Mouse (Mus musculus) lung, postnatal 36 days (tissue): ENCODE measurements at regions not wholly inside any gene's neighbourhood (a gene's known extent, or its start where the extent isn't known, plus 50 kb on each side); places are given as distances from the start of the nearest gene placed in this dataset.
A peak's percentile ranks its signal among the peaks of the same experiment; 100 is the strongest.

ENCODE experiments used
- DNase-seq: peaks from one replicate; pipeline ENCODE4 v3.0.0; 2022; ENCODE audit warnings: mixed read lengths

DNA sequence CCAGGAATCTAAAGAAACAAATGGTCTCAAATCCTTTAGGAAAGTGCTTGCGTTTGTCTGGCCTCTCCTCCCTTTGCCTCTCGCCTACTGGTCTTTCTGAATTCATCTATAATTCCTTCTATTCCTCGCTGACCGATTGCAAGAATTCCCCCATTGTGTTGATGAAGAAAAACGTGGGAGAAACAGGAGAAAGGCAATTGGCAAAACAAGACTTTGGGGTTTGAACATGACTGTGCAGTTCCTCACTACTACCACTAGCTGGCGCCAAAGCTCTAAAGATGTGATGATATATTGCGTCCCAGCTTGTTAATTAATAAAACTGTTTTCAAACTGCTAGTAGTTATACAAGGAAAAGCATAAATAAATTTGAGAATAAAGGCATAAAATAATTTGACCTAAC, 53.4 kb upstream of the Hnrnpa3 start:
- DNase-seq, result peak; percentile 67

DNA sequence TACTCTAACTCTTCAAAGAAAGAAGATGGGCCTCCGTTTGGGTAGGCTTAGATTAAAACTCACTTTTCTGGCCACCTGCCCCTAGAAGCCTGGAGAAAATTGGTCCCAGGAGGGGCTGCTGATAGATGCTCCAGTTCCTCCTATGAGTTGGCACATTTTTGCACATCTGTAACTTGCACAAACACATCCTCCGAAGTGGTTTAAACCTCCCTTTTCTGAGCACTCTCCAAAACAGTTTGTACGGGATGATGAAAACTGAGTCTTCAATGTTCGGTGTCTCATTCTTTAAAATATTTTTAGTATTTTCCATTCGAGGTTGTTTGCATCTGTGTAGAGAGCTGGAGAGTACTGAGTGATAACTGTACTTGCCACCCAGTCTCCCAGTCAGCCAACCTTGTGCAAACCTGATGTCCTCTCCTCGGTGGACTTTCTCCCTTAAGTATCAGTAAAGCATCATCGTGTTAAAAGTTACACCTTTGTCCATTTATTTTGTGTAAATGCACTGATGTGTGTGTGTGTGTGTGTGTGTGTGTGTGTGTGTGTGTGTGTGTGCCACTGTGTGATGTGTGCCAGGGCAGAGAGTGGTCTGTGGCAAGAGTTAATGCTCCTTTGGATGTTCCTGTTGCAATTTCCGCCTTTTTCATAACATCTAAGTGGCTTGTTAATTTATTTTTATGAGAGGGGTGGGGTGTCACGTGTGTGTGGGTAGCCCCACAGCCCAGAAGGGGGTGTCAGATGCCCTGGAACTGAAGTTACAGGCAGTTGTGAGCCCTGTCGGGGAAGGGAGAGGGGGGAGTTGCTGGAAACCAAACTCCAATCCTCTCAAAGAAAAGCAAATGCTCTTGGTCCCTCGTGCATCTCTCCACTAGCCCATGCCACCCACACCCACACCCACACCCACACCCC, 51.8 kb upstream of the Hnrnpa3 start:
- peak; percentile 19 for DNase-seq

- no peak for DNase-seq
Observed at GRCm38 (mm10) chr2:75607958-75608357, 51.1 kb upstream of the Hnrnpa3 start.

GRCm38 (mm10) chr2:75608482-75608881, 50.6 kb upstream of the Hnrnpa3 start:
- peak; percentile 67 for DNase-seq

DNA sequence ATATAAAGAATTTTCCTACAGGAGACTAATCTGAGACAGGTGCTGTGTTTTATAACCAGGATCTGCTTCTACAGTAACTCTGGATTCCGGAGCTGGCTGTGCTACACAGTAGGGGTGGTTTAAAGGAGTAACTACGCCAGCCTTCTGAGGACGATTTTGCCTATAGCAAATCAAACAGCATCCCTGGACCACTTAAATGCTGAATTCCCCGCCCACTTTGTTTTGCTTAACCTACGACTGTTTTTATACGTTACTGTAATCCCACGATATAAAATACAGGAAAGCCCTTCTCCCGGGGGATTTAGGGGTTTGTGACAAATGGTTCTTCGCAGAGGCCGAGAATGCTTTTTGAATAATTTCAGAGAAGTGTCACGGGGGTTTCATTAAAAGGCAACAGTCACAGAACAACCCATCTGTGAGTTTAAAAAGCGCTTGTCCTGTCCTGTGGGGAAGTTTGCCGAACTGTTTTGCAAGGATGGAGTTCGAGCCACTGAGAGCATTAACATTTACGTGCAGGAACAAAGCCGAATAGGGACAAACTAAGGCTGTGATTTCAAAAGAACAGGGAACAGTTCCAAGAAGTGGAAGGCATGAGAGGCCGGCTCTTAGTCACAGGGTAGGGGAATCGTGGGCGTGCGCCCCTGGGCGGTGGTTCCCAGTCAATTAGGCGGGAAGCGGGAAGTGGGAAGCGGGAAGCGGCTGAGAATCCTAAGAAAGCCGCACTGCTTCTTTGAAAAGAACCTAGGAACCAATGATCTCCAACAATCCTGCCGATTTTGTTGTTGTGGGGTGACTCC, 49.7 kb upstream of the Hnrnpa3 start:
- DNase-seq, result peak; percentile 76
